Mouse (Mus musculus) liver, embryonic 15.5 days (tissue): ENCODE results near the gene Dpp6. TPM values are rescaled to one million over a fixed set of nuclear protein-coding genes. Genes with fewer than 3 reads are reported as not detected.

Experiments
- ATAC-seq: fragments of 200-750 bp; cut with Nextera tagmentation; 2 replicates; pipeline ENCODE4 v1.8.0; 2017; ENCODE audit warnings: moderate number of reproducible peaks, mild to moderate bottlenecking, moderate library complexity; ENCODE audit not compliant: insufficient read depth
- H3K27ac ChIP-seq: fragments of 300-500 bp; sonication (generic); replicated peaks from 2 replicates; pipeline ENCODE4 v1.5.1; 2015; ENCODE audit warnings: mild to moderate bottlenecking, inconsistent platforms
- H3K27me3 ChIP-seq: fragments of 300-500 bp; sonication (generic); 2 replicates; pipeline ENCODE4 v1.6.1; 2015; ENCODE audit warnings: mild to moderate bottlenecking, inconsistent platforms
- H3K36me3 ChIP-seq: fragments of 300-500 bp; sonication (generic); replicated peaks from 2 replicates; pipeline ENCODE4 v1.6.1; 2015; ENCODE audit warnings: moderate library complexity, mild to moderate bottlenecking, inconsistent platforms
- H3K4me1 ChIP-seq: fragments of 300-500 bp; sonication (generic); replicated peaks from 2 replicates; pipeline ENCODE4 v1.6.1; 2015; ENCODE audit warnings: inconsistent platforms
- H3K4me2 ChIP-seq: fragments of 300-500 bp; sonication (generic); 2 replicates; pipeline ENCODE4 v1.6.1; 2015; ENCODE audit warnings: moderate library complexity, mild to moderate bottlenecking, inconsistent platforms
- H3K4me3 ChIP-seq: fragments of 300-500 bp; sonication (generic); replicated peaks from 2 replicates; pipeline ENCODE4 v1.5.1; 2015; ENCODE audit warnings: mild to moderate bottlenecking, inconsistent platforms
- H3K9ac ChIP-seq: fragments of 300-500 bp; sonication (generic); 2 replicates; pipeline ENCODE4 v1.6.1; 2015; ENCODE audit warnings: moderate library complexity, mild to moderate bottlenecking, inconsistent platforms
- H3K9me3 ChIP-seq: fragments of 300-500 bp; sonication (generic); replicated peaks from 2 replicates; pipeline ENCODE4 v1.6.1; 2016; ENCODE audit warnings: inconsistent platforms
- WGBS: fragments of 180-500 bp; shearing (Covaris S2); methylation state at CpG from one replicate; pipeline ENCODE4 v1.1.7; 2015; ENCODE audit warnings: mixed read lengths; ENCODE audit not compliant: insufficient replicate concordance; 5-methylcytosine and 5-hydroxymethylcytosine counted together
- polyA plus RNA-seq: library from polyadenylated mRNA; unstranded; fragments of >200 nt; fragmentation: Nextera tagmentation; extraction: Ambion mirVana; gene quantifications from 2 replicates; pipeline ENCODE4 v1.2.1, GENCODE M21; 2015

The Dpp6 gene
- polyA plus RNA-seq, 1 experiment from 2014 or later, result 0.15 TPM

- Histone ChIP-seq H3K9me3 (no peaks in the 10 kb centered on the region), H3K9ac (no peak overlapping the region), H3K4me2 (no peak overlapping the region), H3K4me1 (no peaks in the 10 kb centered on the region), H3K4me3 (no peak overlapping the region), H3K27ac (no peak overlapping the region), H3K36me3 (no peaks in the 10 kb centered on the region), H3K27me3 (no peaks in the 10 kb centered on the region)
- no peak for ATAC-seq
These were observed 386.1 kb downstream of the Dpp6 start for GRCm38 (mm10) chr5:27203131-27203530.

- H3K36me3 ChIP-seq, result no peaks in the 10 kb centered on the region
- no peaks in the 10 kb centered on the region for H3K4me1 ChIP-seq
- no peak overlapping the region for H3K4me2 ChIP-seq
- H3K27ac ChIP-seq, result no peak overlapping the region
- no peak overlapping the region for H3K9ac ChIP-seq
- no peaks in the 10 kb centered on the region for H3K9me3 ChIP-seq
- 56% methylated on average over 3 of the region's 3 CpGs for WGBS
- no peak for ATAC-seq
- H3K27me3 ChIP-seq, result no peaks in the 10 kb centered on the region
- no peak overlapping the region for H3K4me3 ChIP-seq
These were observed 387.7 kb downstream of the Dpp6 start for GRCm38 (mm10) chr5:27204721-27205120.

- H3K36me3 ChIP-seq, result no peaks in the 10 kb centered on the region
- no peaks in the 10 kb centered on the region for H3K4me1 ChIP-seq
- ATAC-seq, result no peak
- H3K9me3 ChIP-seq, result no peaks in the 10 kb centered on the region
- WGBS, result 42% methylated on average over 2 of the region's 2 CpGs
- no peak overlapping the region for H3K4me3 ChIP-seq
- no peak overlapping the region for H3K4me2 ChIP-seq
- H3K27ac ChIP-seq, result no peak overlapping the region
- no peaks in the 10 kb centered on the region for H3K27me3 ChIP-seq
- H3K9ac ChIP-seq, result no peak overlapping the region
These were observed 388.8 kb downstream of the Dpp6 start for GRCm38 (mm10) chr5:27205754-27206153.

- Histone ChIP-seq H3K36me3 (no peaks in the 10 kb centered on the region), H3K4me1 (no peaks in the 10 kb centered on the region), H3K4me3 (no peak overlapping the region), H3K9ac (no peak overlapping the region), H3K27me3 (no peaks in the 10 kb centered on the region), H3K4me2 (no peak overlapping the region), H3K9me3 (no peaks in the 10 kb centered on the region), H3K27ac (no peak overlapping the region)
- ATAC-seq, result no peak
- 21% methylated on average over 7 of the region's 7 CpGs for WGBS
These were observed 389.2 kb downstream of the Dpp6 start for GRCm38 (mm10) chr5:27206213-27206612.

GRCm38 (mm10) chr5:27220116-27220515, 403.1 kb downstream of the Dpp6 start:
- Histone ChIP-seq H3K4me3 (no peak overlapping the region), H3K4me1 (no peaks in the 10 kb centered on the region), H3K36me3 (no peaks in the 10 kb centered on the region), H3K9ac (no peak overlapping the region), H3K27me3 (no peaks in the 10 kb centered on the region), H3K9me3 (no peaks in the 10 kb centered on the region), H3K27ac (no peak overlapping the region), H3K4me2 (no peak overlapping the region)
- 50% methylated on average over 2 of the region's 2 CpGs for WGBS
- ATAC-seq, result no peak

- Histone ChIP-seq H3K4me2 (no peak overlapping the region), H3K27me3 (no peaks in the 10 kb centered on the region), H3K36me3 (no peaks in the 10 kb centered on the region), H3K9ac (no peak overlapping the region), H3K4me1 (no peaks in the 10 kb centered on the region), H3K9me3 (no peaks in the 10 kb centered on the region), H3K27ac (no peak overlapping the region), H3K4me3 (no peak overlapping the region)
- WGBS, result 82% methylated on average over 3 of the region's 3 CpGs
- no peak for ATAC-seq
These were observed 425.1 kb downstream of the Dpp6 start for GRCm38 (mm10) chr5:27242078-27242477.

GRCm38 (mm10) chr5:27243226-27243625, 426.2 kb downstream of the Dpp6 start:
- Histone ChIP-seq H3K9ac (no peak overlapping the region), H3K4me3 (no peak overlapping the region), H3K9me3 (no peaks in the 10 kb centered on the region), H3K4me2 (no peak overlapping the region), H3K27me3 (no peaks in the 10 kb centered on the region), H3K4me1 (no peaks in the 10 kb centered on the region), H3K27ac (no peak overlapping the region), H3K36me3 (no peaks in the 10 kb centered on the region)
- 59% methylated on average over 1 of the region's 1 CpGs for WGBS
- ATAC-seq, result no peak

GRCm38 (mm10) chr5:27247793-27248192, 430.8 kb downstream of the Dpp6 start:
- ATAC-seq, result no peak
- Histone ChIP-seq H3K36me3 (no peaks in the 10 kb centered on the region), H3K27me3 (no peaks in the 10 kb centered on the region), H3K4me1 (no peaks in the 10 kb centered on the region), H3K4me3 (no peak overlapping the region), H3K4me2 (no peak overlapping the region), H3K9me3 (no peaks in the 10 kb centered on the region), H3K27ac (no peak overlapping the region), H3K9ac (no peak overlapping the region)
- WGBS, result 40% methylated on average over 3 of the region's 3 CpGs

- H3K4me2 ChIP-seq, result no peak overlapping the region
- no peak overlapping the region for H3K4me3 ChIP-seq
- no peak overlapping the region for H3K27ac ChIP-seq
- ATAC-seq, result no peak
- H3K27me3 ChIP-seq, result no peaks in the 10 kb centered on the region
- H3K9me3 ChIP-seq, result no peaks in the 10 kb centered on the region
- no peaks in the 10 kb centered on the region for H3K4me1 ChIP-seq
- H3K9ac ChIP-seq, result no peak overlapping the region
- WGBS, result 11% methylated on average over 2 of the region's 2 CpGs
- H3K36me3 ChIP-seq, result no peaks in the 10 kb centered on the region
These were observed 431.7 kb downstream of the Dpp6 start for GRCm38 (mm10) chr5:27248685-27249084.

GRCm38 (mm10) chr5:27249951-27250350, 432.9 kb downstream of the Dpp6 start:
- no peak overlapping the region for H3K4me3 ChIP-seq
- H3K36me3 ChIP-seq, result no peaks in the 10 kb centered on the region
- no peaks in the 10 kb centered on the region for H3K9me3 ChIP-seq
- no peaks in the 10 kb centered on the region for H3K4me1 ChIP-seq
- no peaks in the 10 kb centered on the region for H3K27me3 ChIP-seq
- H3K9ac ChIP-seq, result no peak overlapping the region
- H3K27ac ChIP-seq, result no peak overlapping the region
- whole genome bisulfite sequencing, result 51% methylated on average over 4 of the region's 4 CpGs
- no peak overlapping the region for H3K4me2 ChIP-seq
- ATAC-seq, result no peak

- ATAC-seq, result no peak
- Histone ChIP-seq H3K9me3 (no peaks in the 10 kb centered on the region), H3K36me3 (no peaks in the 10 kb centered on the region), H3K4me2 (no peak overlapping the region), H3K27ac (no peak overlapping the region), H3K27me3 (no peaks in the 10 kb centered on the region), H3K4me1 (no peaks in the 10 kb centered on the region), H3K9ac (no peak overlapping the region), H3K4me3 (no peak overlapping the region)
- 59% methylated on average over 3 of the region's 3 CpGs for WGBS
These were observed 433.9 kb downstream of the Dpp6 start for GRCm38 (mm10) chr5:27250906-27251305.

GRCm38 (mm10) chr5:27251361-27251760, 434.4 kb downstream of the Dpp6 start:
- H3K9ac ChIP-seq, result no peak overlapping the region
- no peak overlapping the region for H3K27ac ChIP-seq
- ATAC-seq, result no peak
- no peaks in the 10 kb centered on the region for H3K9me3 ChIP-seq
- no peak overlapping the region for H3K4me2 ChIP-seq
- H3K27me3 ChIP-seq, result no peaks in the 10 kb centered on the region
- H3K36me3 ChIP-seq, result no peaks in the 10 kb centered on the region
- no peak overlapping the region for H3K4me3 ChIP-seq
- no peaks in the 10 kb centered on the region for H3K4me1 ChIP-seq
